Mouse (Mus musculus): ENCODE data around the gene 5730522E02Rik.

- no peak for TF ChIP-seq POLR2AphosphoS5 (IDR thresholded peaks at IDR 0.05; ENCODE audit: borderline replicate concordance, low read depth, low read length)
- TF ChIP-seq GATA1 (IDR thresholded peaks at IDR 0.05; ENCODE audit: low read depth, low read length) = no peak
- no peak for TF ChIP-seq CHD2 (IDR thresholded peaks at IDR 0.05; ENCODE audit: low read length)
These were observed 514.4 kb downstream of the 5730522E02Rik start for GRCm38 (mm10) chr11:25696168-25696567.

Data from MEL (cell line).